Mouse (Mus musculus) hindbrain, embryonic 15.5 days (tissue): ENCODE results near the gene Pex10. TPM values are rescaled to one million over a fixed set of nuclear protein-coding genes. Genes with fewer than 3 reads are reported as not detected.

Experiments
- ATAC-seq: fragments of 200-750 bp; cut with Nextera tagmentation; 2 replicates; pipeline ENCODE4 v1.8.0; 2017; ENCODE audit warnings: low read depth, moderate number of reproducible peaks, moderate TSS enrichment; ENCODE audit not compliant: low FRiP score
- H3K27ac ChIP-seq: fragments of 300-500 bp; sonication (generic); replicated peaks from 2 replicates; pipeline ENCODE4 v1.5.1; 2015; ENCODE audit warnings: mild to moderate bottlenecking, inconsistent platforms
- H3K27me3 ChIP-seq: fragments of 300-500 bp; sonication (generic); 2 replicates; pipeline ENCODE4 v1.6.1; 2015; ENCODE audit warnings: control low read depth, inconsistent platforms
- H3K36me3 ChIP-seq: fragments of 300-500 bp; sonication (generic); 2 replicates; pipeline ENCODE4 v1.6.1; 2015; ENCODE audit warnings: control low read depth, inconsistent platforms
- H3K4me1 ChIP-seq: fragments of 300-500 bp; sonication (generic); replicated peaks from 2 replicates; pipeline ENCODE4 v1.6.1; 2015; ENCODE audit warnings: control low read depth, inconsistent platforms
- H3K4me2 ChIP-seq: fragments of 300-500 bp; sonication (generic); 2 replicates; pipeline ENCODE4 v1.6.1; 2015; ENCODE audit warnings: moderate library complexity, mild to moderate bottlenecking, inconsistent platforms
- H3K4me3 ChIP-seq: fragments of 300-500 bp; sonication (generic); 2 replicates; pipeline ENCODE4 v1.5.1; 2015; ENCODE audit warnings: mild to moderate bottlenecking, inconsistent platforms
- H3K9ac ChIP-seq: fragments of 300-500 bp; sonication (generic); 2 replicates; pipeline ENCODE4 v1.6.1; 2015; ENCODE audit warnings: inconsistent platforms
- H3K9me3 ChIP-seq: fragments of 300-500 bp; sonication (generic); 2 replicates; pipeline ENCODE4 v1.6.1; 2016; ENCODE audit warnings: control low read depth, inconsistent platforms
- WGBS: fragments of 180-500 bp; shearing (Covaris S2); methylation state at CpG from one replicate; pipeline ENCODE4 v1.1.7; 2015; 5-methylcytosine and 5-hydroxymethylcytosine counted together
- polyA plus RNA-seq: library from polyadenylated mRNA; unstranded; fragments of >200 nt; fragmentation: Nextera tagmentation; extraction: Ambion mirVana; gene quantifications from 2 replicates; pipeline ENCODE4 v1.2.1, GENCODE M21; 2015

The Pex10 gene
- polyA plus RNA-seq, 1 experiment from 2014 or later: 22.3 TPM

DNA sequence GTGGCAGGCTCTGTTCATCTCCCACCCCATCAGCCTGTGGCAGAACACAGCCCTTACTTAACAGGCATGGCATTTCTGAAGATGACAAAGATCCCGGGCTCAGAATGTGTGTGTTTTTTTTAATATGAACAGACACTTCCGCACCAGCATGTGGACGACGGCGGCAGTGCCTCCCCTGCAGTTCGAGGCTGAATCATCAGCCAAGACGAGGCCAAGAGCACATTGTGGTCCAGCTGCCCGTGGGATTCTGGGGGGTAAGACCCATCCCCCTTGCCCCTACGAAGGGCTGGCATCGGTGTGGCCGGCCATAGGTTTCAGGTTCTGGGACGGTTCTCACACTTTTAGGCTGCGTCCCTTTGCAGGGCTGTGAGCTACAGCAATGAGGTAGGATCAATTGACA lies 32.0 kb upstream of the Pex10 start:
- no peaks in the 10 kb centered on the region for H3K36me3 ChIP-seq
- no peak overlapping the region for H3K9ac ChIP-seq
- H3K27me3 ChIP-seq: peaks cover 7% of the 10 kb centered on the region; the same call in 1 of the 2 replicates
- H3K4me2 ChIP-seq: no peak overlapping the region
- ATAC-seq: no peak
- no peak overlapping the region for H3K4me3 ChIP-seq
- H3K9me3 ChIP-seq: no peaks in the 10 kb centered on the region
- H3K27ac ChIP-seq: no peak overlapping the region
- WGBS: 46% methylated on average over 13 of the region's 13 CpGs
- peaks cover 42% of the 10 kb centered on the region for H3K4me1 ChIP-seq

DNA sequence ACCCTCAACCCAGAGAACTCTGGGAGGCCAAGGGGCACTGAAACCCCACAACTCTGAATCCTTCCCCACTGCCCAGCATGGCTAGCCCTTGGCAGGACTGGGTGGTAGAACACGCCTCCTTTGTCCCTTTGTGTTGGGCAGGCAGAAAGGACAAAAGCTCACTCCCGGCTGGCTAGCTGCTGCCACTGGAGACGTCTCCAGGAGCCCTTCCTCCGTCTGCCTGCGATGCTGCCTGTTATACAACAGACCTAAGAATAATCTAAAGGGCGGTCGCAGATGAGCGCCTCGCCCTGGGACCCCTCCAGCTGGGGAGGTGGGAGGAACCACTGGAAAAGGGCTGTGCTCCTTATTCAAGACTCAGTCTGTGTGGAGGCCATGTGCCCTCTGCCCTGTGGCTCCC lies 26.6 kb upstream of the Pex10 start:
- Histone ChIP-seq H3K4me3 (peak overlapping the region; percentile 10; the same call in 1 of the 2 replicates), H3K27ac (no peak overlapping the region), H3K9me3 (no peaks in the 10 kb centered on the region), H3K27me3 (peaks cover 33% of the 10 kb centered on the region), H3K9ac (peak overlapping the region; percentile 8; the same call in 1 of the 2 replicates), H3K36me3 (no peaks in the 10 kb centered on the region), H3K4me2 (peak overlapping the region; percentile 45), H3K4me1 (peaks cover 42% of the 10 kb centered on the region)
- ATAC-seq: peak; percentile 13
- WGBS: 8% methylated on average over 9 of the region's 9 CpGs

DNA sequence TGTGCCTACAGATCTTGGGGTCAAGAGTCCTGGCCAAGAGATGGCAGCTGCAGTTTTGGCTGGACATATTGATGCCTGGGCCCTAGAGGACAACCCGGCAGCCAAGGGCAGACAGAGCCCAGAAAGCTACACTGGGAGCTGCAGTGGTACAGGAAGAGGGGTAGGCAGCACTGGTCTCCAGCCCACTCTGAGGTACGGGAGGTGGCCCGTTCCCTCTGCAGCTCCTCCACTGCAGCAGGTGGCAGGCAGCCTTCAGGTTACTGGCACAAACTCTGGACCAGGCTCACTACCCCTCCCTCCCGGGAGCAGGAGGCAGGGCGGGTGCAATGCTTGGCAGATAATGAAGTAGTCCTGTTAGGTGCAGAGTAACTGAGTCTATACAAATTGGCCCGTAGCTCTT lies 26.1 kb upstream of the Pex10 start:
- H3K4me2 ChIP-seq: peak overlapping the region; percentile 45
- peak overlapping the region; percentile 8; the same call in 1 of the 2 replicates for H3K9ac ChIP-seq
- peaks cover 42% of the 10 kb centered on the region for H3K4me1 ChIP-seq
- H3K9me3 ChIP-seq: no peaks in the 10 kb centered on the region
- no peak overlapping the region for H3K27ac ChIP-seq
- WGBS: 40% methylated on average over 6 of the region's 6 CpGs
- H3K4me3 ChIP-seq: peak overlapping the region; percentile 10; the same call in 1 of the 2 replicates
- H3K27me3 ChIP-seq: peaks cover 33% of the 10 kb centered on the region
- peak; percentile 5; the same call in 1 of the 2 replicates for ATAC-seq
- H3K36me3 ChIP-seq: no peaks in the 10 kb centered on the region

DNA sequence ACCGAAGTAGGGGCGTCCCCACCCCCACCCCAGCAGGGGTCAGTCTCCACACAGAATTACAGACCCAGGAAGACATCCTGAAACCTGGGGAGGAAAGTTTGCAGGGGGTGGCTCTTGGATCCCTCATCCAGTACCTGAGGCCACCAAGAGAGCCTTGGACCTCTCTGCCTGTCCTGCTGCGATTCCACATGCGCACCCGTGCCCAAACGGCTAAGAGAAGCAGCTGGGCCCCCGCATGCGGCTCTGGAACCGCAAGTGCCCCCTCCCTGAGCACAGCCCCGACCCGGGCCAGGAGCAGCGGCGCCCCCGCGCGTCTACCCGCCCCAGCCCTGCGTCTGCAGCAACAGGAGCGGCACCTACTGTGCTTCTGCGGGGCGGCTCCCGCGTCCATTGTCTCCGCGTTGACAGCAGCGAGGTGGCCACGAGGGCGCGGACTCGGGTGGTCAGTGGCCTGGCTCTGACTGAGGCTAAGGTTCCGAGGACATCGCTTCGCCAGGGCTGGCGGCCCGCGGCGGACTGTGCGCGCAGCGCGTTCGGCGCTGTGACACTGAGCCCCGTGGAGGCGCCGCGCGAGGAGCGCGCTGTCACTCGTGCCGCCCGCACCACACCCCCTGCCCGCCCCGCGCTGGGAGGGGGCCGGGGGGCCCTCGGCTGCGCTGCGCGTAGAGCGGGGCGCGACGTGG lies 24.1 kb upstream of the Pex10 start:
- H3K27me3 ChIP-seq: peaks cover 26% of the 10 kb centered on the region
- no peaks in the 10 kb centered on the region for H3K36me3 ChIP-seq
- H3K9ac ChIP-seq: peak overlapping the region; percentile 64
- no peak overlapping the region for H3K27ac ChIP-seq
- H3K4me3 ChIP-seq: peak overlapping the region; percentile 55
- 2% methylated on average over 56 of the region's 65 CpGs for WGBS
- no peaks in the 10 kb centered on the region for H3K9me3 ChIP-seq
- H3K4me1 ChIP-seq: peaks cover 42% of the 10 kb centered on the region
- H3K4me2 ChIP-seq: peak overlapping the region; percentile 92
- peak; percentile 61 for ATAC-seq

- Histone ChIP-seq H3K27me3 (peaks cover 26% of the 10 kb centered on the region), H3K27ac (no peak overlapping the region)
Observed at GRCm38 (mm10) chr4:155043289-155043625, 23.6 kb upstream of the Pex10 start.

GRCm38 (mm10) chr4:155046636-155047035 lies 20.2 kb upstream of the Pex10 start:
- peaks cover 26% of the 10 kb centered on the region for H3K27me3 ChIP-seq
- H3K4me2 ChIP-seq: no peak overlapping the region
- no peak overlapping the region for H3K27ac ChIP-seq
- no peak overlapping the region for H3K4me3 ChIP-seq
- no peaks in the 10 kb centered on the region for H3K36me3 ChIP-seq
- H3K9ac ChIP-seq: no peak overlapping the region
- no peak for ATAC-seq
- WGBS: 85% methylated on average over 14 of the region's 14 CpGs
- peaks cover 20% of the 10 kb centered on the region for H3K4me1 ChIP-seq
- H3K9me3 ChIP-seq: no peaks in the 10 kb centered on the region

More at GRCm38 (mm10) chr4:155043289-155043625, 23.6 kb upstream of the Pex10 start:
- H3K4me1 ChIP-seq: peaks cover 42% of the 10 kb centered on the region
- peak; percentile 16 for ATAC-seq
- no peaks in the 10 kb centered on the region for H3K36me3 ChIP-seq
- peak overlapping the region; percentile 55 for H3K4me3 ChIP-seq
- H3K9me3 ChIP-seq: no peaks in the 10 kb centered on the region
- WGBS: 2% methylated on average over 25 of the region's 25 CpGs
- H3K4me2 ChIP-seq: peak overlapping the region; percentile 92
- H3K9ac ChIP-seq: peak overlapping the region; percentile 64

- H3K27me3 ChIP-seq: no peaks in the 10 kb centered on the region
- 90% methylated on average over 7 of the region's 7 CpGs for WGBS
- H3K36me3 ChIP-seq: no peaks in the 10 kb centered on the region
- H3K4me2 ChIP-seq: no peak overlapping the region
- H3K9me3 ChIP-seq: no peaks in the 10 kb centered on the region
- no peak overlapping the region for H3K9ac ChIP-seq
- H3K4me1 ChIP-seq: no peaks in the 10 kb centered on the region
- H3K4me3 ChIP-seq: no peak overlapping the region
- H3K27ac ChIP-seq: no peak overlapping the region
- no peak for ATAC-seq
Observed at GRCm38 (mm10) chr4:155050116-155050515, 16.7 kb upstream of the Pex10 start.

GRCm38 (mm10) chr4:155056724-155057123 lies 10.1 kb upstream of the Pex10 start, which contains the start of gene Plch2:
Gene Plch2, minus strand, starts transcription at chr4:155056784.
- H3K27me3 ChIP-seq: no peaks in the 10 kb centered on the region
- no peaks in the 10 kb centered on the region for H3K36me3 ChIP-seq
- H3K27ac ChIP-seq: no peak within 1 kb of the TSS
- H3K9ac ChIP-seq: no peak within 1 kb of the TSS
- H3K4me3 ChIP-seq: no peak within 1 kb of the TSS
- no peak within 1 kb of the TSS for H3K4me2 ChIP-seq
- no peaks in the 10 kb centered on the region for H3K9me3 ChIP-seq
- peaks cover 11% of the 10 kb centered on the region; the same call in 1 of the 2 replicates for H3K4me1 ChIP-seq
- ATAC-seq: peak; percentile 40; the same call in 1 of the 2 replicates
- WGBS: 57% methylated on average over 10 of the region's 10 CpGs

DNA sequence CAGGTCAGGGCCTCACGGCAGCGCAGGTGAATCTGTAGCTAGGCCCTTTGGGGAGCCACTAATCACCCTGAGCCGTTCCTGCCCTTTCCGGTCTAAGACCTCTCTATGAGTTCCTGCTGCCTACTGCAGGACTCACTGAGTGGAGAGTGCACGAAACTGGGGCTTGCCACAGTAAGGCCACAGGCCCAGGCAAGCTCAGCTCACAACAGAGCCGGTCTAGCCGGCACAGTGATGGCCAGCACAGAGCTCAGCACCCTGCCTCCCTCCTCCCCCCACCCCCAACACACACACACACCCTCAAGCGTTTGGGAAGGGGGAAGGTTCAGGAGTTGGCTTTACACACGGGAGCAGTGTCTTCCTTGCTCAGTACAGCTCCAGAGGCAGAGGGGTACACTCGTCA lies 8.5 kb upstream of the Pex10 start:
- Histone ChIP-seq H3K9ac (no peak overlapping the region), H3K36me3 (no peaks in the 10 kb centered on the region), H3K27me3 (no peaks in the 10 kb centered on the region), H3K4me3 (no peak overlapping the region), H3K4me2 (no peak overlapping the region), H3K9me3 (no peaks in the 10 kb centered on the region), H3K4me1 (peaks cover 11% of the 10 kb centered on the region; the same call in 1 of the 2 replicates), H3K27ac (no peak overlapping the region)
- 48% methylated on average over 10 of the region's 10 CpGs for WGBS
- no peak for ATAC-seq

DNA sequence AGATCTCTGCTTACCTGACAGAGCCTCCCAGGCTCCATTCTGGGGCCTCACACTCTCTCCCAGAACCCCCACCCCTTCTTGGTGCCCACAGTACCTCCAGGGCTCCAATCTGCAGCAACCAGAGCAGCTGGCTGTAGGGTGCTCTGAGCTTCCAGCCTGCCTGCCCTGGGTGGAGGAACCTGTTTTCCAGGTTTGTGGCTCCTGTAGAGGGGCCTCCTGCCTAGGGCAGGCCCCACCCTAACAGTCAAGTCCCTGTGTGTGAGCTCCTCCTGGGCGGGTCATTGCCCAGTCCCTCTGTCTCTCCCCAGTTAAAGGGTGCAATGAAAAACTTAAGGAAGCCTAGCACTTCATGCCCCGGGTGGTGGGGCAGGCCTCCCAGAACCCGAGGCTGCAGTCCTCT lies 2.9 kb upstream of the Pex10 start:
- H3K4me2 ChIP-seq: no peak overlapping the region
- H3K4me1 ChIP-seq: peaks cover 22% of the 10 kb centered on the region
- H3K4me3 ChIP-seq: no peak overlapping the region
- no peak for ATAC-seq
- H3K36me3 ChIP-seq: peaks cover 3% of the 10 kb centered on the region
- H3K27me3 ChIP-seq: no peaks in the 10 kb centered on the region
- 50% methylated on average over 3 of the region's 3 CpGs for WGBS
- H3K27ac ChIP-seq: no peak overlapping the region
- no peaks in the 10 kb centered on the region for H3K9me3 ChIP-seq
- no peak overlapping the region for H3K9ac ChIP-seq

GRCm38 (mm10) chr4:155064474-155064873 lies 2.3 kb upstream of the Pex10 start:
- Histone ChIP-seq H3K4me2 (no peak overlapping the region), H3K9ac (no peak overlapping the region), H3K4me1 (peaks cover 22% of the 10 kb centered on the region), H3K27me3 (no peaks in the 10 kb centered on the region), H3K36me3 (peaks cover 9% of the 10 kb centered on the region), H3K9me3 (no peaks in the 10 kb centered on the region), H3K27ac (no peak overlapping the region), H3K4me3 (no peak overlapping the region)
- ATAC-seq: no peak
- 84% methylated on average over 2 of the region's 2 CpGs for WGBS

GRCm38 (mm10) chr4:155065970-155066833 lies 614 bp upstream of the Pex10 start:
- ATAC-seq: peak; percentile 47
- H3K27ac ChIP-seq: peak overlapping the region; percentile 49
- no peaks in the 10 kb centered on the region for H3K9me3 ChIP-seq
- peak overlapping the region; percentile 73 for H3K4me3 ChIP-seq
- peaks cover 22% of the 10 kb centered on the region for H3K4me1 ChIP-seq
- peaks cover 22% of the 10 kb centered on the region for H3K36me3 ChIP-seq
- 6% methylated on average over 15 of the region's 15 CpGs for WGBS
- H3K9ac ChIP-seq: 0 out of 2 replicates have a peak overlapping the region, but pooled peaks have one; percentile 9
- no peaks in the 10 kb centered on the region for H3K27me3 ChIP-seq
- peak overlapping the region; percentile 81 for H3K4me2 ChIP-seq
